Mouse (Mus musculus) C2C12 (cell line): ENCODE measurements around the gene Chic1. TPM values are rescaled to one million over a fixed set of nuclear protein-coding genes. Genes with fewer than 3 reads are reported as not detected.

Source experiments
- H3K27me3 ChIP-seq: one replicate; pipeline ENCODE4 v1.6.1; 2011; ENCODE audit not compliant: control insufficient read depth, insufficient read depth, insufficient read length
- H3K36me3 ChIP-seq: one replicate; pipeline ENCODE4 v1.6.1; 2011; ENCODE audit not compliant: control insufficient read depth, insufficient read depth
- H3K4me3 ChIP-seq: one replicate; pipeline ENCODE4 v1.5.1; 2011; ENCODE audit warnings: mild to moderate bottlenecking, control low read depth; ENCODE audit not compliant: poor library complexity, insufficient read depth, severe bottlenecking
- H3K79me2 ChIP-seq: one replicate; pipeline ENCODE4 v1.6.1; 2011; ENCODE audit not compliant: control insufficient read depth, insufficient read depth
- H3K79me3 ChIP-seq: one replicate; pipeline ENCODE4 v1.6.1; 2011; ENCODE audit warnings: low read depth, control low read depth
- H3ac ChIP-seq: one replicate; pipeline ENCODE3; 2011; ENCODE audit warnings: low read depth; ENCODE audit not compliant: control insufficient read depth, insufficient read length
- CEBPB ChIP-seq: IDR thresholded peaks from one replicate; pipeline ENCODE4 v1.6.1; 2011; ENCODE audit warnings: low read depth, mild to moderate bottlenecking, control low read depth, moderate library complexity
- CTCF ChIP-seq: IDR thresholded peaks from one replicate; pipeline ENCODE4 v1.5.1; 2011; ENCODE audit not compliant: control insufficient read depth, insufficient read depth, insufficient read length
- FOSL1 ChIP-seq: IDR thresholded peaks from one replicate; pipeline ENCODE4 v1.8.0; 2011; ENCODE audit warnings: mild to moderate bottlenecking, low read length; ENCODE audit not compliant: poor library complexity, insufficient read depth, severe bottlenecking
- MAX ChIP-seq: IDR thresholded peaks from one replicate; pipeline ENCODE4 v1.6.1; 2011; ENCODE audit warnings: mild to moderate bottlenecking, control low read depth
- MYOD1 ChIP-seq: IDR thresholded peaks from one replicate; pipeline ENCODE4 v1.6.1; 2011; ENCODE audit warnings: low read depth; ENCODE audit not compliant: control insufficient read depth, insufficient read length
- MYOG ChIP-seq: IDR thresholded peaks from one replicate; pipeline ENCODE4 v1.6.1; 2011; ENCODE audit not compliant: control insufficient read depth, insufficient read length; ENCODE audit errors: extremely low read depth
- USF1 ChIP-seq: IDR thresholded peaks from one replicate; pipeline ENCODE4 v1.6.1; 2011; ENCODE audit warnings: low read depth, mild to moderate bottlenecking, control low read depth, moderate library complexity
- long read RNA-seq, 2 experiments: library from polyadenylated mRNA; unstranded; transcript quantifications; one replicate each; pipeline ENCODE4 v2.0.0; 2019 to 2020
- polyA plus RNA-seq: library from polyadenylated mRNA; unstranded; fragments of >200 nt; fragmentation: generic; extraction: Trizol; gene quantifications from one replicate; pipeline ENCODE4 v1.2.1, GENCODE M21; 2012; ENCODE audit warnings: missing spikeins

The Chic1 gene
- 0.40 TPM for polyA plus RNA-seq
- long read RNA-seq, experiment 1: 0 reads
- long read RNA-seq, experiment 2, full-length matches to known transcripts: 11 of 17 reads
- long read RNA-seq, experiment 2, partial matches to known transcripts: 0 of 17 reads
- long read RNA-seq, experiment 2, other reads (novel, unspliced or antisense): 6 of 17 reads

GRCm38 (mm10) chrX:103356287-103356686 is at the start of gene Chic1:
Chic1 (plus strand) TSS chrX:103356476.
- no peaks in the 10 kb centered on the region for H3K79me2 ChIP-seq
- peaks cover 2% of the 10 kb centered on the region for H3K79me3 ChIP-seq
- H3K4me3 ChIP-seq: peak within 1 kb of the TSS; percentile 50
- peak within 1 kb of the TSS; percentile 77 for H3ac ChIP-seq
- H3K36me3 ChIP-seq: no peaks in the 10 kb centered on the region
- no peak for TF ChIP-seq MAX
- TF ChIP-seq CTCF: no peak
- TF ChIP-seq MYOG: no peak
- TF ChIP-seq FOSL1: no peak
- peak; percentile 89 for TF ChIP-seq USF1
- TF ChIP-seq MYOD1: no peak
- TF ChIP-seq CEBPB: no peak
- H3K27me3 ChIP-seq: no peaks in the 10 kb centered on the region

DNA sequence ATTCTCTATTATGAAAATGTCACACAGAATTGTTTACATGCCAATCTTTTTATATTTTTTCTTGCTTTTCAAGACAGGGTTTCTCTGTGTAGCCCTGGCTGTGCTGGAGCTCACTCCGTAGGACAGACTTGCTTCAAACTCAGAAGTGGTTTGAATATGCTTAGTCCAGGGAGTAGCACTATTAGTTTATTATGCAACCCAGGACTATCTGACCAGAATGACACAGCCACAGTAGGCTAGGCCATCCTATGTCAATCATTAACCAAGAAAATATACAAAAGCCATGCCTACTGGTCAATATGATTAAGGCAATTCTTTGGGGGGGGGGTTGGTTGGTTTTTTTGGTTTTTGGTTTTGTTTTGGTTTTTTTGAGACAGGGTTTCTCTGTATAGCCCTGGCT is 48.0 kb upstream of the Chic1 start:
- Histone ChIP-seq H3K79me2 (no peaks in the 10 kb centered on the region), H3ac (no peak overlapping the region), H3K4me3 (no peak overlapping the region), H3K79me3 (no peaks in the 10 kb centered on the region), H3K36me3 (no peaks in the 10 kb centered on the region), H3K27me3 (no peaks in the 10 kb centered on the region)
- no peak for TF ChIP-seq CTCF
- TF ChIP-seq MYOD1: no peak
- TF ChIP-seq USF1: no peak
- no peak for TF ChIP-seq CEBPB
- no peak for TF ChIP-seq FOSL1
- no peak for TF ChIP-seq MAX
- TF ChIP-seq MYOG: no peak

DNA sequence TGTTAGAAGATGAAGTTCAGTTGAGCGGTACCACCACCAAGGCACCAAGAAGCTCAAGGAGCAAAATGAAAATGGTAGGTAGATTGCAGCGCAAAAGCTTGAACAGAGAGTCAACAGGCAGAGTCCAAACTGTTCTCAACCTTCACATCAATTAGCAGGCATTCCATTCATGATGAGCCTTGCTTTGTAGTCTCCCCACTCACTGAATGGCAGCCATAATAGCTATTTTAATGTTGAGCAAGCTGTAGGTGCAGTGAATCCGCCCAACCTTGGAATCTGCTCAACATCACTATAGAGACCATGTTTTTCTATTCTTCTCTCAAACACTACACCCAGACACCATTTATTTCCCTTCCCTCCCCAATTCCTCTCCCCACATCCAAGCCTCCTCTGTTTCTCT is 44.6 kb upstream of the Chic1 start:
- Histone ChIP-seq H3K79me2 (no peaks in the 10 kb centered on the region), H3K27me3 (no peaks in the 10 kb centered on the region), H3K4me3 (no peak overlapping the region), H3K79me3 (no peaks in the 10 kb centered on the region), H3ac (no peak overlapping the region), H3K36me3 (no peaks in the 10 kb centered on the region)
- no peak for TF ChIP-seq MAX
- no peak for TF ChIP-seq MYOD1
- TF ChIP-seq CTCF: no peak
- TF ChIP-seq MYOG: no peak
- no peak for TF ChIP-seq USF1
- TF ChIP-seq FOSL1: no peak
- TF ChIP-seq CEBPB: no peak

DNA sequence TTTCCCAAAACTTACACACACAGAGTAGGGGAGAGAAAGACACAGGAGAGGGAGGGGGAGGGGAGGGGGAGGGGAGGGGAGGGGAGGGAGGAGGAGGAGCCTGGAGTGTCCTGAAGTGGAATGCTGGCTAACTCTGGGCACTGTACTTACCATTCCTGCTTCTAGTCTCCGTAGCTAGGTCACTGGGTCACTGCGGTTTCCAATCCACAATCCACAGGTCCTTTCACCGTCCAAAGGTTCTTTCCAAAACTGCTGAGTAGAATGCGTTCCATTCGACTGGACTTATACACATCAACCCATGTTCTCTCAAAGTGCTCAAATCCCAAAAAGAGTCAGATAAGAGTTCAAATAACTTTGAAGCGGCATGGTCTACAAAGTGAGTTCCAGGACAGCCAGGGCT is 42.1 kb upstream of the Chic1 start:
- Histone ChIP-seq H3K36me3 (no peaks in the 10 kb centered on the region), H3K27me3 (no peaks in the 10 kb centered on the region), H3K79me2 (no peaks in the 10 kb centered on the region), H3K79me3 (no peaks in the 10 kb centered on the region), H3ac (no peak overlapping the region), H3K4me3 (no peak overlapping the region)
- TF ChIP-seq CEBPB: no peak
- TF ChIP-seq USF1: no peak
- no peak for TF ChIP-seq MAX
- no peak for TF ChIP-seq MYOG
- no peak for TF ChIP-seq FOSL1
- TF ChIP-seq MYOD1: no peak
- no peak for TF ChIP-seq CTCF

DNA sequence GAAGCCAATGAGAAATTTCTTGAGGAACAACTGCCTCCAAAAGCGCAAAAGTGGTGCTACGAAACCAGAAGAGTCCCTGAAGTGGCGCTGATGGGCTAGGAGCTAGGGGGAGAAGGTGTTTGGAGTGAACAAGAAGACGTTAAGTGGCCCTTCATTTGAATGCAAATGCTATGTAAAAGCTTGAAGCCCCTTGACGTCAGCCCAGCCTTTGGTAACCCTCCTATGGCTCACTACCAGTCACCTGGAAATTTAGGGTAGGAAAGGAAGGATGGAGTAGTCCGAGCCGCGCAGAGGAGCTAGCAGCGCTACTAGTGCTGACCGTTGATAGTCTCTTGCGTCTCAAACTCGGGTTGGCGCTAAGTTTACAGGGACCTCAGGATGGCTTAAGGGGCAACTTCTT is 35.1 kb upstream of the Chic1 start, which contains the start of gene Cdx4:
Gene Cdx4 (plus strand): TSS at position 253 of the 400 bp plus-strand sequence.
- H3K4me3 ChIP-seq: no peak within 1 kb of the TSS
- H3K79me2 ChIP-seq: no peaks in the 10 kb centered on the region
- H3K36me3 ChIP-seq: no peaks in the 10 kb centered on the region
- H3K27me3 ChIP-seq: peaks cover 16% of the 10 kb centered on the region
- H3K79me3 ChIP-seq: no peaks in the 10 kb centered on the region
- no peak within 1 kb of the TSS for H3ac ChIP-seq
- no peak for TF ChIP-seq FOSL1
- TF ChIP-seq USF1: no peak
- no peak for TF ChIP-seq MAX
- no peak for TF ChIP-seq CTCF
- TF ChIP-seq MYOD1: no peak
- no peak for TF ChIP-seq CEBPB
- TF ChIP-seq MYOG: no peak

DNA sequence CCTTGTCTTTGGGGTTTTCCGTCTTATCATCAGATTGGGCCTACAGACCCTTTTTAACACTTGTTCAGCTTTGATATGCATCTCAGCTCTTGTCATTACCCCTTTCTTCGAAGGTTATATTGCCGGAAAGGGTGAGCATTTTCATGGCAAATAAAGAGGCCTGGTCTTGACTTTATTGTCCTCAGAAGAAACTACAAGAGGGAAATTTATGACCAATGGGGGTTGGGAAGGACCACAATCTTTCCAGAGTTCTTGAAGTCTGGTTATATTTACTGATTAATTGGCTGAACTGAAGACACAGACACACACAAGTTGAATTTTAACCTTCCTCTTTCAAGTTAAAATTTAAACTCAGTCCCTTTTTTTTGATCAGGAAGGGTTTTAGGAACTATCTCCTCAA is 30.4 kb upstream of the Chic1 start:
- Histone ChIP-seq H3K4me3 (no peak overlapping the region), H3ac (no peak overlapping the region), H3K36me3 (no peaks in the 10 kb centered on the region), H3K79me3 (no peaks in the 10 kb centered on the region), H3K27me3 (peaks cover 15% of the 10 kb centered on the region), H3K79me2 (no peaks in the 10 kb centered on the region)
- no peak for TF ChIP-seq MAX
- TF ChIP-seq MYOD1: no peak
- no peak for TF ChIP-seq FOSL1
- TF ChIP-seq CEBPB: no peak
- TF ChIP-seq MYOG: no peak
- no peak for TF ChIP-seq CTCF
- TF ChIP-seq USF1: no peak
